Mouse (Mus musculus) small intestine, adult 2 months (tissue): Measurements from ENCODE around the gene Gm11111.

ENCODE experiments used
- CTCF ChIP-seq: fragments of 200-500 bp; IDR thresholded peaks from 2 replicates; pipeline ENCODE4 v1.5.1; 2012; ENCODE audit warnings: low read depth, mild to moderate bottlenecking, control low read depth, inconsistent platforms, low read length, moderate library complexity, mixed read lengths; ENCODE audit not compliant: insufficient replicate concordance, insufficient read length; ENCODE audit errors: extremely low read depth
- POLR2A ChIP-seq: fragments of 200-500 bp; IDR thresholded peaks from 2 replicates; pipeline ENCODE4 v1.6.1; 2012; ENCODE audit warnings: low read depth, mild to moderate bottlenecking, control low read depth, inconsistent platforms, low read length, moderate library complexity

GRCm38 (mm10) chr5:98574711-98575470, 22.4 kb downstream of the Gm11111 start:
- TF ChIP-seq POLR2A: no peak
- TF ChIP-seq CTCF: no peak
